Comparison of ENCODE assay signal across 7 mouse cellular contexts in the genomic region with DNA sequence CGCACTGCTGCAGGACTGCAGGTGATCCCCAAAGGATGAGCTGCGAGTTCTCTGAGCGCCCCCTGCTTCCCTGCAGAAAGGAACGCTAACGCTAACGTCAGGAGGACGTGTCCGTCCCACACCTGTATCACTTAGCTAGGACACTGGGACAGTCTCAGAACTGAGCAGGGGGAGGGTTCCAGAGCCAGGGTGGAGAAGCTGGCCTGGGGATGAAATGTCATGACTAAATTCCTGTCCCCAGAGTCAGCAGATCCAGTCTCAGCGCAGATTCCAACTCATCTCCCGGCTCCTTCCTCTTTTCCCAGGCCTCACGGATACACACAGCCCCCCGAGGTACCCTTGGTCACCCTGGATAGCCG. TPM values are rescaled to one million over a fixed set of nuclear protein-coding genes. Genes with fewer than 3 reads are reported as not detected.
A peak's percentile ranks its signal among the peaks of the same experiment; 100 is the strongest.
DNase-seq lines count a peak whose midpoint lies in the region; ATAC-seq and TF ChIP-seq lines count a peak whose summit lies in the region.

No protein-coding gene starts in this region.

- H3K36me3 ChIP-seq in lung, embryonic 15.5 days, result no peaks in the 10 kb centered on the region
- peaks cover 14% of the 10 kb centered on the region; the same call in 1 of the 2 replicates for H3K36me3 ChIP-seq in liver, embryonic 13.5 days
- no peaks in the 10 kb centered on the region for H3K36me3 ChIP-seq in stomach, embryonic 15.5 days

- peak overlapping the region; percentile 29; the same call in 1 of the 2 replicates for H3K27ac ChIP-seq in lung, embryonic 15.5 days
- H3K27ac ChIP-seq in cortical plate, adult 2 months (ENCODE audit: insufficient read depth, low read length), result peak overlapping the region; percentile 95
- H3K27ac ChIP-seq in liver, embryonic 13.5 days, result peak overlapping the region; percentile 85
- peak overlapping the region; percentile 64; the same call in 1 of the 2 replicates for H3K27ac ChIP-seq in stomach, embryonic 15.5 days

- peak overlapping the region; percentile 72 for H3K9ac ChIP-seq in lung, embryonic 15.5 days
- peak overlapping the region; percentile 94 for H3K9ac ChIP-seq in liver, embryonic 13.5 days
- peak overlapping the region; percentile 73 for H3K9ac ChIP-seq in stomach, embryonic 15.5 days

- no peak for TF ChIP-seq CTCF in cortical plate, adult 2 months (IDR thresholded peaks at IDR 0.05; ENCODE audit: extremely low read depth, insufficient read depth, low read length)

- H3K4me2 ChIP-seq in lung, embryonic 15.5 days, result peak overlapping the region; percentile 97
- H3K4me2 ChIP-seq in liver, embryonic 13.5 days, result peak overlapping the region; percentile 96
- H3K4me2 ChIP-seq in stomach, embryonic 15.5 days, result peak overlapping the region; percentile 95

- WGBS in lung, embryonic 15.5 days, result 11% methylated on average over 13 of the region's 13 CpGs
- WGBS in liver, embryonic 13.5 days (ENCODE audit: insufficient replicate concordance), result 16% methylated on average over 13 of the region's 13 CpGs
- WGBS in stomach, embryonic 15.5 days, result 12% methylated on average over 13 of the region's 13 CpGs

- H3K4me3 ChIP-seq in lung, embryonic 15.5 days, result peak overlapping the region; percentile 72
- H3K4me3 ChIP-seq in cortical plate, adult 2 months (ENCODE audit: insufficient read depth, low read length), result peak overlapping the region; percentile 77
- H3K4me3 ChIP-seq in liver, embryonic 13.5 days (replicated peaks), result peak overlapping the region; percentile 88
- H3K4me3 ChIP-seq in stomach, embryonic 15.5 days (replicated peaks), result peak overlapping the region; percentile 78

- H3K9me3 ChIP-seq in lung, embryonic 15.5 days, result no peaks in the 10 kb centered on the region
- H3K9me3 ChIP-seq in liver, embryonic 13.5 days (replicated peaks), result no peaks in the 10 kb centered on the region
- H3K9me3 ChIP-seq in stomach, embryonic 15.5 days, result no peaks in the 10 kb centered on the region

- DNase-seq in lung, postnatal 4 days, result no peak
- peak; percentile 19 for DNase-seq in gastrocnemius, postnatal 14 days
- DNase-seq in liver, embryonic 13.5 days, result no peak
- no peak for DNase-seq in frontal cortex, postnatal 25 days (ENCODE audit: low spot score in 2 of 2)

- no peaks in the 10 kb centered on the region for H3K27me3 ChIP-seq in lung, embryonic 15.5 days
- no peaks in the 10 kb centered on the region for H3K27me3 ChIP-seq in liver, embryonic 13.5 days
- H3K27me3 ChIP-seq in stomach, embryonic 15.5 days (replicated peaks), result no peaks in the 10 kb centered on the region

- no peak for ATAC-seq in lung, embryonic 15.5 days (ENCODE audit: borderline replicate concordance, extremely low read depth, low FRiP score, low TSS enrichment)
- ATAC-seq in liver, embryonic 13.5 days (ENCODE audit: low read depth), result peak; percentile 27; the same call in 1 of the 2 replicates
- peak; percentile 12; the same call in 1 of the 2 replicates for ATAC-seq in stomach, embryonic 15.5 days (ENCODE audit: insufficient read depth, low FRiP score, low read depth)

- intact Hi-C loops in gastrocnemius, postnatal 14 days (cut with DNase I; ENCODE audit: low total_unique reads), result no loop called here

- peak; percentile 27; the same call in 1 of the 2 replicates for TF ChIP-seq POLR2A in cortical plate, adult 2 months (IDR thresholded peaks at IDR 0.05; ENCODE audit: extremely low read depth, insufficient read depth, low read length)

- peaks cover 17% of the 10 kb centered on the region; the same call in 1 of the 2 replicates for H3K4me1 ChIP-seq in lung, embryonic 15.5 days
- H3K4me1 ChIP-seq in cortical plate, adult 2 months (ENCODE audit: control insufficient read depth, insufficient read depth, low read length), result peaks cover 2% of the 10 kb centered on the region; the same call in 1 of the 2 replicates
- peaks cover 54% of the 10 kb centered on the region for H3K4me1 ChIP-seq in liver, embryonic 13.5 days (replicated peaks)
- peaks cover 14% of the 10 kb centered on the region; the same call in 1 of the 2 replicates for H3K4me1 ChIP-seq in stomach, embryonic 15.5 days

RNA-seq across cellular contexts. Expression of a gene that starts 0.6 kb away (rescaled TPM):
- polyA plus RNA-seq in lung, embryonic 15.5 days (2015; fragmentation: Nextera tagmentation; extraction: Ambion mirVana), result 43.2 and 45.1 TPM in 2 replicates
- 284 and 289 TPM in 2 replicates for polyA plus RNA-seq in cortical plate, adult 2 months (2012; rRNA removed)
- total RNA-seq in gastrocnemius, postnatal 14 days (2021), result 10 to 100 TPM; 86.4 to 95.0 TPM
- 51.0 and 54.2 TPM in 2 replicates for polyA plus RNA-seq in liver, embryonic 13.5 days (2015; fragmentation: Nextera tagmentation; extraction: Ambion mirVana)
- 62.5 and 82.6 TPM in 2 replicates for polyA plus RNA-seq in stomach, embryonic 15.5 days (2015; fragmentation: Nextera tagmentation; extraction: Ambion mirVana)

RNA-seq across cellular contexts. Expression of a gene that starts 11.0 kb away (rescaled TPM):
- polyA plus RNA-seq in lung, embryonic 15.5 days (2015; fragmentation: Nextera tagmentation; extraction: Ambion mirVana), result 72.7 and 82.9 TPM in 2 replicates
- polyA plus RNA-seq in cortical plate, adult 2 months (2012; rRNA removed), result 30.7 and 34.6 TPM in 2 replicates
- 10 to 100 TPM; 16.8 to 17.7 TPM for total RNA-seq in gastrocnemius, postnatal 14 days (2021)
- polyA plus RNA-seq in liver, embryonic 13.5 days (2015; fragmentation: Nextera tagmentation; extraction: Ambion mirVana), result 30.5 and 33.9 TPM in 2 replicates
- 69.9 and 75.3 TPM in 2 replicates for polyA plus RNA-seq in stomach, embryonic 15.5 days (2015; fragmentation: Nextera tagmentation; extraction: Ambion mirVana)

RNA-seq across cellular contexts. Expression of a gene that starts 20.6 kb away (rescaled TPM):
- 170 and 188 TPM in 2 replicates for polyA plus RNA-seq in lung, embryonic 15.5 days (2015; fragmentation: Nextera tagmentation; extraction: Ambion mirVana)
- 238 and 245 TPM in 2 replicates for polyA plus RNA-seq in cortical plate, adult 2 months (2012; rRNA removed)
- total RNA-seq in gastrocnemius, postnatal 14 days (2021), result 100 to 1,000 TPM; 126 to 131 TPM
- 117 and 118 TPM in 2 replicates for polyA plus RNA-seq in liver, embryonic 13.5 days (2015; fragmentation: Nextera tagmentation; extraction: Ambion mirVana)
- polyA plus RNA-seq in stomach, embryonic 15.5 days (2015; fragmentation: Nextera tagmentation; extraction: Ambion mirVana), result 193 and 207 TPM in 2 replicates

RNA-seq across cellular contexts. Expression of a gene that starts 20.7 kb away (rescaled TPM):
- polyA plus RNA-seq in lung, embryonic 15.5 days (2015; fragmentation: Nextera tagmentation; extraction: Ambion mirVana), result 78.2 and 78.8 TPM in 2 replicates
- polyA plus RNA-seq in cortical plate, adult 2 months (2012; rRNA removed), result 25.4 and 26.0 TPM in 2 replicates
- total RNA-seq in gastrocnemius, postnatal 14 days (2021), result 10 to 100 TPM; 17.6 to 19.4 TPM
- polyA plus RNA-seq in liver, embryonic 13.5 days (2015; fragmentation: Nextera tagmentation; extraction: Ambion mirVana), result 74.9 and 84.5 TPM in 2 replicates
- polyA plus RNA-seq in stomach, embryonic 15.5 days (2015; fragmentation: Nextera tagmentation; extraction: Ambion mirVana), result 85.9 and 88.2 TPM in 2 replicates

RNA-seq across cellular contexts. Expression of a gene that starts 35.8 kb away (rescaled TPM):
- polyA plus RNA-seq in lung, embryonic 15.5 days (2015; fragmentation: Nextera tagmentation; extraction: Ambion mirVana), result 27.7 and 30.9 TPM in 2 replicates
- polyA plus RNA-seq in cortical plate, adult 2 months (2012; rRNA removed), result 20.1 and 20.4 TPM in 2 replicates
- 1 to 10 TPM; 2.9 to 3.7 TPM for total RNA-seq in gastrocnemius, postnatal 14 days (2021)
- 9.0 and 9.2 TPM in 2 replicates for polyA plus RNA-seq in liver, embryonic 13.5 days (2015; fragmentation: Nextera tagmentation; extraction: Ambion mirVana)
- polyA plus RNA-seq in stomach, embryonic 15.5 days (2015; fragmentation: Nextera tagmentation; extraction: Ambion mirVana), result 25.9 and 26.3 TPM in 2 replicates

Comparison
In these comparisons a context has a peak if more than half of its experiments do, and no peak if none do; other contexts are left out.
1. H3K27ac ChIP-seq: peak in every context shown above with its lines; median percentile 95 in cortical plate, adult 2 months; 85 in liver, embryonic 13.5 days; 64 in stomach, embryonic 15.5 days; 29 in lung, embryonic 15.5 days.